8 mouse cellular contexts compared by ENCODE assay signal in the genomic region with DNA sequence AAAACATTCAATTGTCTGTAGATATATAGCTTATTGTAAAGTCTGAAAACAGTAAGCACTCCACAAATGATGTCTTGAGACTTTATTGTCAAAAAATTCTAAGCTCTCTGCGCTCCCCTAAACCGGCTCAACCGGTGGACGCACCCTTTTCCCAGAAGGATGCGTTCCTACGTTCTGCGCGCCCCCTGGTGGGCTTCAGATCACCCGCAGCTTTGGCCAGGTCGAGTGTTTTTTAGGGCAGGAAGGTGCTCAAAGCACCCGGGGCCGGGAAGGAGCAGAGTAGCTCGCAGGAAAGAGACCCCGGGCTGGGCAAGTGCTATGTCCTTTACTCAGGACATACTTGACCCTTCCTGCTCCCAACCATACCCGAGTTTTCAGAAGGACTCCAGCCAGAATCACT. TPM values are rescaled to one million over a fixed set of nuclear protein-coding genes. Genes with fewer than 3 reads are reported as not detected.
DNase-seq lines count a peak whose midpoint lies in the region; ATAC-seq lines count a peak whose summit lies in the region.

No protein-coding gene starts in this region.

- intact Hi-C loops in gastrocnemius, postnatal 36 days (cut with DNase I): loop anchor here (1.0 to 2.0 kb wide), 2 partner anchors 16 to 45 kb away; no protein-coding TSS in a partner anchor
- intact Hi-C loops in left cerebral cortex, postnatal 36 days (cut with DNase I): loop anchor here (1.0 kb wide), 1 partner anchor 15 kb away; no protein-coding TSS in a partner anchor

- H3K36me3 ChIP-seq in intestine, embryonic 16.5 days (ENCODE audit: control insufficient read depth, insufficient read depth, low read length): no peaks in the 10 kb centered on the region

- H3K4me3 ChIP-seq in intestine, embryonic 16.5 days (ENCODE audit: low read length): peak overlapping the region; percentile 65

- H3K27me3 ChIP-seq in intestine, embryonic 16.5 days (replicated peaks; ENCODE audit: control insufficient read depth, insufficient read depth, low read length): 0 out of 2 replicates have a peak, but pooled peaks cover 2% of the 10 kb centered on the region

- H3K9ac ChIP-seq in intestine, embryonic 16.5 days (ENCODE audit: low read depth, low read length): peak overlapping the region; percentile 76

- peaks cover 30% of the 10 kb centered on the region for H3K4me1 ChIP-seq in intestine, embryonic 16.5 days (ENCODE audit: control insufficient read depth, insufficient read depth, low read length)

- under 1% methylated on average over 15 of the region's 15 CpGs for WGBS in intestine, embryonic 16.5 days

- H3K9me3 ChIP-seq in intestine, embryonic 16.5 days (ENCODE audit: control insufficient read depth, low read length): no peaks in the 10 kb centered on the region

- peak overlapping the region; percentile 73 for H3K4me2 ChIP-seq in intestine, embryonic 16.5 days (ENCODE audit: low read depth, low read length)

- peak overlapping the region; percentile 96 for H3K27ac ChIP-seq in intestine, embryonic 16.5 days (ENCODE audit: low read length)

- peak; percentile 89 for DNase-seq in adrenal gland, adult 8-10 months
- DNase-seq in embryo, embryonic 11.5 days (ENCODE audit: low read depth, low spot score): peak; percentile 91
- peak; percentile 92 to 94 for DNase-seq in gastrocnemius, postnatal 36 days
- peak; percentile 82 to 86 for DNase-seq in left cerebral cortex, postnatal 36 days (ENCODE audit: low spot score in 2 of 2)
- DNase-seq in mesoderm, embryonic 11.5 days (ENCODE audit: low read depth, low spot score): peak; percentile 93
- peak; percentile 83 for DNase-seq in right cerebral cortex, postnatal 25 days
- DNase-seq in urinary bladder, postnatal 36 days (ENCODE audit: low spot score in 2 of 2): peak; percentile 93 to 95

- ATAC-seq in intestine, embryonic 16.5 days: peak; percentile 54

RNA-seq across cellular contexts. Expression of gene Hook2, which starts 0.6 kb away (rescaled TPM):
- 10 to 100 TPM in 2 of 4 experiments, 1 to 10 TPM in 2; 6.2 to 12.7 (median 10.5) TPM for total RNA-seq in adrenal gland, adult 8-10 months (2022)
- total RNA-seq in gastrocnemius, postnatal 36 days (2021): 1 to 10 TPM; 1.4 to 1.5 TPM
- 96.9 and 108 TPM in 2 replicates for polyA plus RNA-seq in intestine, embryonic 16.5 days (2015; fragmentation: Nextera tagmentation; extraction: Ambion mirVana)
- 10 to 100 TPM in 1 of 2 experiments, 1 to 10 TPM in 1; 8.2 to 10.0 TPM for total RNA-seq in left cerebral cortex, postnatal 36 days (2021)

RNA-seq across cellular contexts. Expression of gene Junb, which starts 11.3 kb away (rescaled TPM):
- 100 to 1,000 TPM in 1 of 4 experiments, 10 to 100 TPM in 3; 39.9 to 211 (median 52.4) TPM for total RNA-seq in adrenal gland, adult 8-10 months (2022)
- 10 to 100 TPM in 1 of 2 experiments, 1 to 10 TPM in 1; 4.3 to 12.8 TPM for total RNA-seq in gastrocnemius, postnatal 36 days (2021)
- polyA plus RNA-seq in intestine, embryonic 16.5 days (2015; fragmentation: Nextera tagmentation; extraction: Ambion mirVana): 18.2 and 25.5 TPM in 2 replicates
- total RNA-seq in left cerebral cortex, postnatal 36 days (2021): 100 to 1,000 TPM in 1 of 2 experiments, 10 to 100 TPM in 1; 43.2 to 133 TPM

RNA-seq across cellular contexts. Expression of gene Rnaseh2a, which starts 20.2 kb away (rescaled TPM):
- 100 to 1,000 TPM in 3 of 4 experiments, 10 to 100 TPM in 1; 89.0 to 142 (median 110) TPM for total RNA-seq in adrenal gland, adult 8-10 months (2022)
- 10 to 100 TPM; 23.3 to 23.8 TPM for total RNA-seq in gastrocnemius, postnatal 36 days (2021)
- 102 and 120 TPM in 2 replicates for polyA plus RNA-seq in intestine, embryonic 16.5 days (2015; fragmentation: Nextera tagmentation; extraction: Ambion mirVana)
- total RNA-seq in left cerebral cortex, postnatal 36 days (2021): 10 to 100 TPM; 41.2 to 55.4 TPM

RNA-seq across cellular contexts. Expression of gene Prdx2, which starts 20.4 kb away (rescaled TPM):
- total RNA-seq in adrenal gland, adult 8-10 months (2022): 100 to 1,000 TPM; 651 to 758 (median 708) TPM
- 100 to 1,000 TPM; 180 to 196 TPM for total RNA-seq in gastrocnemius, postnatal 36 days (2021)
- 533 and 590 TPM in 2 replicates for polyA plus RNA-seq in intestine, embryonic 16.5 days (2015; fragmentation: Nextera tagmentation; extraction: Ambion mirVana)
- total RNA-seq in left cerebral cortex, postnatal 36 days (2021): 100 to 1,000 TPM; 324 to 340 TPM

RNA-seq across cellular contexts. Expression of gene Gm49661, which starts 20.6 kb away (rescaled TPM):
- 1 to 10 TPM in 2 of 4 experiments, not detected in 2; 1.7 to 2.3 TPM for total RNA-seq in adrenal gland, adult 8-10 months (2022)
- not detected for total RNA-seq in gastrocnemius, postnatal 36 days (2021)
- polyA plus RNA-seq in intestine, embryonic 16.5 days (2015; fragmentation: Nextera tagmentation; extraction: Ambion mirVana): not detected in 2 replicates
- total RNA-seq in left cerebral cortex, postnatal 36 days (2021): 1 to 10 TPM in 1 of 2 experiments, not detected in 1; 1.6 TPM

Comparison
In these comparisons a context has a peak if more than half of its experiments do, and no peak if none do; other contexts are left out.
1. Peak in every context shown above with its lines: DNase-seq, ATAC-seq, H3K4me3 ChIP-seq and H3K27ac ChIP-seq.